Mouse (Mus musculus) CH12.LX (cell line): Measurements from ENCODE around the gene Ube2i.

Experiments
- CTCF ChIP-seq, 2 experiments: IDR thresholded peaks in 1 of 2; conservative IDR thresholded peaks in 1 of 2; 2 replicates each; pipeline ENCODE4 v1.5.1; 2011 to 2012; ENCODE audit warnings: low read depth in 2 of 2, low read length in 2 of 2, improper control_type of control experiment in 1 of 2, inconsistent platforms in 1 of 2, mild to moderate bottlenecking in 1 of 2, moderate library complexity in 1 of 2
- EP300 ChIP-seq: IDR thresholded peaks from 2 replicates; pipeline ENCODE4 v1.6.1; 2011; ENCODE audit warnings: low read length, improper control_type of control experiment
- GABPA ChIP-seq: IDR thresholded peaks from 2 replicates; pipeline ENCODE4 v1.6.1; 2012; ENCODE audit warnings: low read depth, low read length, improper control_type of control experiment, inconsistent platforms; ENCODE audit not compliant: insufficient replicate concordance
- NELFE ChIP-seq: IDR thresholded peaks from 2 replicates; pipeline ENCODE4 v1.6.1; 2011; ENCODE audit warnings: low read depth, low read length, improper control_type of control experiment
- NRF1 ChIP-seq: IDR thresholded peaks from 2 replicates; pipeline ENCODE4 v1.6.1; 2014; ENCODE audit warnings: low read depth, mild to moderate bottlenecking, inconsistent platforms, low read length, improper control_type of control experiment, moderate library complexity
- POLR2A ChIP-seq: IDR thresholded peaks from 2 replicates; pipeline ENCODE4 v1.6.1; 2011; ENCODE audit warnings: low read depth, mild to moderate bottlenecking, improper control_type of control experiment, low read length
- TCF12 ChIP-seq: IDR thresholded peaks from 2 replicates; pipeline ENCODE4 v1.6.1; 2014; ENCODE audit warnings: low read depth, mild to moderate bottlenecking, inconsistent platforms, low read length, improper control_type of control experiment
- USF2 ChIP-seq: conservative IDR thresholded peaks from 2 replicates; pipeline ENCODE4 v1.6.1; 2011; ENCODE audit warnings: low read depth, low read length, improper control_type of control experiment
- ZC3H11A ChIP-seq: IDR thresholded peaks from 2 replicates; pipeline ENCODE4 v1.6.1; 2012; ENCODE audit warnings: low read depth, mild to moderate bottlenecking, inconsistent platforms, low read length, improper control_type of control experiment

DNA sequence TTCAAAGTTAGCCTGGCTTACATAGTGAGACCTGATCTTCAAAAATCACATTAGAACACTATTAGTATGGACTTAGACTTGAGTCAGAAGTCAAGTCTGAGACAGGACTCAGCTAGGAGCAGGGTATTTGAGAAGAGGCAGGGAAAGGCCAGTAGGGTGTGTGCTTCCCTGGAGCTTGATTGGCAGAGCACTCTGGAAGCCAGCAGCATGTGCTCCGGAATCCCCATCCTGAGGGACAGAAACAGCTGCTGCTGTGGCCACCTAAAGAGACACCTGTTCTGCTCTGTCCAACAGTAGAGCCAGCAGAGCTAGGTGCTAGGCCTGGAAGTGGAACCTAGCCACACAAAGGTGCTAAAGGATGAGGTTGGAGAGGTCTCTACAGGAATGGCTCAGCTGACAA lies 19.7 kb upstream of the Ube2i start:
- no peak for TF ChIP-seq ZC3H11A
- TF ChIP-seq TCF12 = no peak
- no peak for TF ChIP-seq EP300
- no peak for TF ChIP-seq USF2
- no peak for TF ChIP-seq POLR2A
- no peak for TF ChIP-seq GABPA
- TF ChIP-seq NELFE = no peak
- no peak for TF ChIP-seq CTCF (conservative IDR thresholded peaks at IDR 0.05 in 1 of 2, IDR thresholded peaks at IDR 0.05 in 1 of 2; ENCODE audit: low read depth in 2 of 2, low read length in 2 of 2)
- no peak for TF ChIP-seq NRF1
